Mouse (Mus musculus) left cerebral cortex, adult 8-10 months (tissue): ENCODE measurements around the gene C87414. TPM values are rescaled to one million over a fixed set of nuclear protein-coding genes. Genes with fewer than 3 reads are reported as not detected.
"Not testable (repeated sequence)": the region's sequence is repeated elsewhere in the genome, so short reads cannot be mapped to it uniquely, and the experiment has no call there.

Experiments used
- DNase-seq, 2 experiments: peaks; one replicate each; pipeline ENCODE4 v3.0.0; 2022; ENCODE audit warnings: low spot score in 2 of 2
- total RNA-seq, 4 experiments: library from RNA; stranded (reverse); gene quantifications; 2 replicates each; pipeline ENCODE4 v1.2.4; 2022

The C87414 gene
- total RNA-seq: not detected

GRCm38 (mm10) chr5:93671451-93671850 is at the start of gene C87414:
Gene C87414, minus strand, starts transcription at chr5:93671551.
- DNase-seq: not testable (repeated sequence)

- DNase-seq: not testable (repeated sequence)
These were observed 13.3 kb upstream of the C87414 start for GRCm38 (mm10) chr5:93684661-93685060.

Other genes starting within 250 kb of the C87414 start
- gene Gm16427, start 131.4 kb downstream of the C87414 start, total RNA-seq: not detected
- gene Gm7792, start 172.2 kb upstream of the C87414 start, total RNA-seq: not detected